Mouse (Mus musculus) ES-Bruce4 (cell line): ENCODE measurements around the gene Deaf1.

Source experiments
- CTCF ChIP-seq: IDR thresholded peaks from one replicate; pipeline ENCODE4 v1.8.1; 2011; ENCODE audit warnings: low read depth, low read length
- POLR2A ChIP-seq: IDR thresholded peaks from one replicate; pipeline ENCODE4 v1.8.1; 2011; ENCODE audit warnings: low read length; ENCODE audit not compliant: insufficient read depth

DNA sequence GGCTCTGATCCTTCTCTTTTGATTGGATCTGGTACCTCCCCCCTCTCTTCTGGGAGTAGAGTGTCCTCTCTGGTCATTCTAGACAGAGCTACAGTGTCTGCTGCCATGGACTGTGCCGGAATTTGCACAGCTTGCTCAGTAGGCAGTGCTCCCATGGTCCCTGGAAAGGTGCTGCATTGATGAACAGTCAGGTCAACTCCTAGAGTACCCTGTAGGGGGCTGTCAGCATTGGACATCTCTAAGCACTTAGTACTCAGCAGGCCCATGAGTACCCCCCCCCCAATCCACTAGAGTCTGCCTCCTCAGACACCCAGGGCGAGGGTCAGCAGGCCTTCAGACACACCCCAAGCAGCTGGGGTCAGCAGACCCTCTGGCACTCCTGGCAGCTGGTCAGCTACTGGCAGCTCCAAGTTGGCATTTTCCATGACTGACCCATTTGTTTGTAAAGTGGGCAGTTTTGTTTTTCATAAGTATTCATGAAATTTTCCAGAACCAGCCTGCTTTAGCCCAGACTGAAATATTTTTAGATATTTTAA lies 7.6 kb upstream of the Deaf1 start:
- no peak for TF ChIP-seq POLR2A
- no peak for TF ChIP-seq CTCF
